Mouse (Mus musculus) lung, adult 2 months (tissue): ENCODE data around the gene Gramd1b.

Experiments used
- CTCF ChIP-seq: fragments of 200-500 bp; IDR thresholded peaks from 2 replicates; pipeline ENCODE4 v1.5.1; 2011; ENCODE audit warnings: mild to moderate bottlenecking, low read length, control low read depth; ENCODE audit not compliant: insufficient read depth
- POLR2A ChIP-seq: fragments of 200-500 bp; IDR thresholded peaks from 2 replicates; pipeline ENCODE4 v1.6.1; 2011; ENCODE audit warnings: low read depth, mild to moderate bottlenecking, control low read depth, low read length, borderline replicate concordance; ENCODE audit errors: extremely low read depth

- TF ChIP-seq CTCF: no peak
- no peak for TF ChIP-seq POLR2A
These were observed 148.7 kb downstream of the Gramd1b start for GRCm38 (mm10) chr9:40382508-40382907.
